Mouse (Mus musculus): ENCODE results near the gene Egfl6. TPM values are rescaled to one million over a fixed set of nuclear protein-coding genes. Genes with fewer than 3 reads are reported as not detected.

The Egfl6 gene
- 0.68 TPM for total RNA-seq (2023)

GRCm38 (mm10) chrX:166584947-166585824, at the start of gene Egfl6:
Gene Egfl6, minus strand, starts transcription at chrX:166585720.

GRCm38 (mm10) chrX:166518345-166518744, 67.2 kb downstream of the Egfl6 start, which contains the start of gene Tceanc:
Gene Tceanc, minus strand, starts transcription at chrX:166518567.

GRCm38 (mm10) chrX:166479365-166479983, 106.0 kb downstream of the Egfl6 start, which contains the start of gene Rab9:
Gene Rab9, minus strand, starts transcription at chrX:166479867.

Other genes starting within 250 kb of the Egfl6 start
- gene Trappc2, start 145.1 kb downstream of the Egfl6 start, total RNA-seq (2023): 6.7 TPM
- 13.6 TPM for gene Ofd1, start 145.0 kb downstream of the Egfl6 start, total RNA-seq (2023)
- gene Rab9, start 105.9 kb downstream of the Egfl6 start, total RNA-seq (2023): 19.1 TPM
- 5.0 TPM for gene Tceanc, start 67.2 kb downstream of the Egfl6 start, total RNA-seq (2023)